Mouse (Mus musculus): Measurements from ENCODE around the gene Zxdc. TPM values are rescaled to one million over a fixed set of nuclear protein-coding genes. Genes with fewer than 3 reads are reported as not detected.

The Zxdc gene
- polyA plus RNA-seq, 1 experiment from 2014 or later: 8.4 TPM

DNA sequence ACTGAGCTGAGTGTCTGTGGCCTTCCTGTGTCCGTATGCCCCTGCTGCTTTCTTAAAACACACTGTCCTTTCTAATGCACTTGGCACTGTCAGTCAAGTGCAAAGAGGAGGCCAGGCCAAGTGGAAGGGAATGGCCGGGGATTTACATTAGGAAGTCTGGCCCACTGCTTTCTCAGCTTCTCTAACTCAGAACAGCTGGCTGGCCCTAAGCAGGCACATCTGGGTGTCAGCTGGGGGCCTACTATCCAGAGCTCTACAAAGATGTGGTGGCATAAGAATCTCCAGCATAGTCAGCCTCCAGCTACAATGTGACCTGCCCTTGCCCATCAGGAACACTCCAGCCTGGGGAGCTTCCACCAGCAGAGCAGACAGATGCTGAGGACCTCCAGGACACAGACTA is 19.3 kb upstream of the Zxdc start:
- DNase-seq (ENCODE audit: low spot score): peak; percentile 34
- no peak overlapping the region for H3K4me3 ChIP-seq
- no peaks in the 10 kb centered on the region for H3K27me3 ChIP-seq (ENCODE audit: insufficient read depth, poor library complexity, severe bottlenecking)
- no peaks in the 10 kb centered on the region; the same call in 1 of the 2 replicates for H3K4me1 ChIP-seq (replicated peaks)
- H3K36me3 ChIP-seq: no peaks in the 10 kb centered on the region
- 61% methylated on average over 2 of the region's 2 CpGs for WGBS
- H3K9me3 ChIP-seq: no peaks in the 10 kb centered on the region
- no peak overlapping the region for H3K27ac ChIP-seq

- H3K9me3 ChIP-seq: no peaks in the 10 kb centered on the region
- H3K27me3 ChIP-seq (ENCODE audit: insufficient read depth, poor library complexity, severe bottlenecking): no peaks in the 10 kb centered on the region
- DNase-seq (ENCODE audit: low spot score): no peak
- peaks cover 24% of the 10 kb centered on the region for H3K4me1 ChIP-seq (replicated peaks)
- H3K4me3 ChIP-seq: no peak overlapping the region
- no peaks in the 10 kb centered on the region for H3K36me3 ChIP-seq
- no peak overlapping the region for H3K27ac ChIP-seq
- WGBS: 74% methylated on average over 5 of the region's 5 CpGs
Observed at GRCm38 (mm10) chr6:90358142-90358541, 11.2 kb upstream of the Zxdc start.

- Histone ChIP-seq H3K27ac (peak overlapping the region; percentile 50; the same call in 1 of the 2 replicates), H3K9me3 (no peaks in the 10 kb centered on the region), H3K27me3 (ENCODE audit: insufficient read depth, poor library complexity, severe bottlenecking) (no peaks in the 10 kb centered on the region), H3K36me3 (no peaks in the 10 kb centered on the region), H3K4me3 (no peak overlapping the region), H3K4me1 (replicated peaks) (peaks cover 24% of the 10 kb centered on the region)
- no peak for DNase-seq (ENCODE audit: low spot score)
- WGBS: 60% methylated on average over 2 of the region's 2 CpGs
Observed at GRCm38 (mm10) chr6:90359445-90359844, 9.8 kb upstream of the Zxdc start.

DNA sequence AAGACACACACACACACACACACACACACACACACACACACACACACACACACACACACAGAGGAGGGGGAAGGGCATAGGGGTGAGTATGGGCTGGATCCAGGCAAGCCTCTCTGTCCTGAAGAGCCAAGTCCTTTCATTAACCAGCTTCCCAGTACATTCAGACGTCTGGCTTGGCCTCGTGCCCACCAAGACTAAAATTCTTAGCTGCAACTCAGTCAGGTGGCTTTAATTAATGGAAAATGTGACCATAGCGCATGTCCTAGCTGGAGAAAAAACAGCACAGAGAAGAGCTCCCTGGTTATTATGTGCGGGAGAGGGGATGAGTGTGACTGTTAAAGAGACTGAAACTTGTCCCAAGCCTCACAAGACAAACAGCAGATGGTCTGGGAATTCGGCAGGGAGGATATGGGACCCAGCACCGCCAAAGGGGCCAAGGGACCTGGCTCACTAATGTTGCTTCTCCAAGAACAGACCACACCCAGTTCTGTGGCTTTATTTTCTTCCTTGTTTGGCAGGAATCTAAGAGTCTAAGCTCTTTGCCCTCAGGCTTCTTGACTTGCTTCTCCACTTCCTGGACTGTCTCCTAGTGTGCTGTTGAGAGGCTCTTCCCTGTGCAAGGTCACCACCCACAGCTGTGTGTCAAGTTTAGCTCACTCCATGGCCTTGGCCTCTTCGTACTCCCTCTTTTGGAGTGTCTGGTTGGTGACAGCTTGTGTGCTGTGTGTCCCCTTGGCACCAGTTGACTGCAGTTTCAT is 9.1 kb upstream of the Zxdc start:
- no peaks in the 10 kb centered on the region for H3K36me3 ChIP-seq
- H3K4me1 ChIP-seq (replicated peaks): peaks cover 24% of the 10 kb centered on the region
- peak overlapping the region; percentile 50; the same call in 1 of the 2 replicates for H3K27ac ChIP-seq
- no peaks in the 10 kb centered on the region for H3K27me3 ChIP-seq (ENCODE audit: insufficient read depth, poor library complexity, severe bottlenecking)
- no peak overlapping the region for H3K4me3 ChIP-seq
- no peaks in the 10 kb centered on the region for H3K9me3 ChIP-seq
- WGBS: 62% methylated on average over 7 of the region's 7 CpGs
- DNase-seq (ENCODE audit: low spot score): peak; percentile 18

- 91% methylated on average over 6 of the region's 6 CpGs for WGBS
- H3K9me3 ChIP-seq: no peaks in the 10 kb centered on the region
- no peak overlapping the region for H3K27ac ChIP-seq
- no peaks in the 10 kb centered on the region for H3K27me3 ChIP-seq (ENCODE audit: insufficient read depth, poor library complexity, severe bottlenecking)
- no peak for DNase-seq (ENCODE audit: low spot score)
- peaks cover 24% of the 10 kb centered on the region for H3K4me1 ChIP-seq (replicated peaks)
- H3K36me3 ChIP-seq: no peaks in the 10 kb centered on the region
- H3K4me3 ChIP-seq: no peak overlapping the region
Observed at GRCm38 (mm10) chr6:90360922-90361614, 8.2 kb upstream of the Zxdc start.

DNA sequence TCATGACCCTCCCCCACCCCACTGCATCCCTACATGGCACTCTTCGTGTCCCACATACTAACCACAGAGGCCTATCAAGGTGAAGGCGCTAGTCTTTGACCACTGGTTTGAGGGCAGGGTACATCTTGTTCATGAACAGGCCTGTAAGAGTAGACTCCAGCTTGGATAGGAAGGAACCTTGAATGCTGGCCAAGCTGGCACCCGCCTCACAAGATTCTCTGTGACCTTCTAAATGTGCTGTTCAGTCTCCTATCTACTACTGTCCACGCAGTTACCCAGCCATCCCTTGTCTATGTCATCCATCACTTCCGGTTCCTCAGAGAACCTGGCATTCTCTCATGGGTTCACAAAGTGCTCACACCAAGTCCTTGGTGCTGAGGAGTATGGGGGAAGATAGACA is 6.0 kb upstream of the Zxdc start:
- no peak for DNase-seq (ENCODE audit: low spot score)
- no peak overlapping the region for H3K4me3 ChIP-seq

DNA sequence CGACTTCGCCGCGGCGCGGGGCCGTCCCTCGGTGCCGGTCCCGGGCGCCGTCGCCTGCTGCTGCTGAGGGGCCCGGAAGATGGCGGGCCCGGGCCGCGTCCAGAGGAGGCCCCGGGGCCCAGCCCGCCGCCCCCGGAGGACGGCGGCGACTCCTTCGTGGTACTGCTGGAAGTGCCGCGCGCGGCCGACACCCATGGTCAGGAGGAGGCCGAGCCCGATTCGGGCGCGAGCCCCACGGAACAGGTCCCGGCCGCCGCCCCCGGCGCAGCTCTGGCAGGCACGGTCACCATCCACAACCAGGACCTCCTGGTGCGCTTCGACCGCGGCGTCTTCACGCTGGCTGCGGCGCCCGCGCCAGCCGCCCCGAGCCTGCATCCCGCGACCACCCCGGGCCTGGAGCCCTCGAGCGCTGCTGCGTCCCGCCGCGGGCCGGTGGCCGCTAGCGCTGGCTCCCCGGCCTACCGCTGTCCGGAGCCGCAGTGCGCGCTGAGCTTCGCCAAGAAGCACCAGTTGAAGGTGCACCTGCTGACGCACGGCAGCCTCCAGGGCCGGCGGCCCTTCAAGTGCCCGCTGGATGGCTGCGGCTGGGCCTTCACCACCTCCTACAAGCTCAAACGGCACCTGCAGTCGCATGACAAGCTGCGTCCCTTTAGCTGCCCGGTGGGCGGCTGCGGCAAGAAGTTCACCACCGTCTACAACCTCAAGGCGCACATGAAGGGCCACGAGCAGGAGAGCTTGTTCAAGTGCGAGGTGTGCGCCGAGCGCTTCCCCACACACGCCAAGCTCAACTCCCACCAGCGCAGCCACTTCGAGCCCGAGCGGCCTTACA is 647 bp downstream of the Zxdc start:
- Histone ChIP-seq H3K36me3 (peaks cover 29% of the 10 kb centered on the region), H3K9me3 (no peaks in the 10 kb centered on the region), H3K4me3 (peak overlapping the region; percentile 97), H3K27ac (peak overlapping the region; percentile 91), H3K27me3 (ENCODE audit: insufficient read depth, poor library complexity, severe bottlenecking) (no peaks in the 10 kb centered on the region), H3K4me1 (replicated peaks) (peaks cover 34% of the 10 kb centered on the region)
- DNase-seq (ENCODE audit: low spot score): peak; percentile 58
- WGBS: under 1% methylated on average over 98 of the region's 98 CpGs

More for the DNA sequence above, 6.0 kb upstream of the Zxdc start:
- no peak overlapping the region for H3K27ac ChIP-seq
- no peaks in the 10 kb centered on the region for H3K36me3 ChIP-seq
- WGBS: 80% methylated on average over 5 of the region's 5 CpGs
- H3K9me3 ChIP-seq: no peaks in the 10 kb centered on the region
- peaks cover 24% of the 10 kb centered on the region for H3K4me1 ChIP-seq (replicated peaks)
- no peaks in the 10 kb centered on the region for H3K27me3 ChIP-seq (ENCODE audit: insufficient read depth, poor library complexity, severe bottlenecking)

- Histone ChIP-seq H3K27ac (no peak overlapping the region), H3K4me3 (no peak overlapping the region), H3K9me3 (no peaks in the 10 kb centered on the region), H3K27me3 (ENCODE audit: insufficient read depth, poor library complexity, severe bottlenecking) (no peaks in the 10 kb centered on the region), H3K36me3 (peaks cover 74% of the 10 kb centered on the region), H3K4me1 (replicated peaks) (peaks cover 28% of the 10 kb centered on the region)
- WGBS: 96% methylated on average over 4 of the region's 4 CpGs
- DNase-seq (ENCODE audit: low spot score): no peak
Observed at GRCm38 (mm10) chr6:90374647-90375046, 5.4 kb downstream of the Zxdc start.

DNA sequence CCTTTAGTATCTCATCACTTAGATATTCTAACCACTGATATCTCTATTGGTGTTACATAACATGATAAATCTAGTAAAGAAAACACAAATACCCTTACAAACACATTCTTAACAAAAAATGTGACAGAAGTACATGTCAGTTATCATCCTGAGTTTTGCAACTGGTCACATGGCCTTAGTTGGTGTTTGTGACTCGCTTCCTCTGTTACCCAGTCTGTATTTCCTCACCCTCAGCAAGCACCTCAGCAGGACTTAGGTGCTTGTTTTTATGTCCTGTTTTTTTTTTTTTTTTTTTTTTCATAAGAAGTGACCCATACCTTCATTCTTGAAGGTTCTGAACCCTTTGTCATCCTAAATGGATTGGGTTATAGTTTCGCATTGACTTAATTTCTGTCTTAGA is 8.4 kb downstream of the Zxdc start:
- H3K4me1 ChIP-seq (replicated peaks): no peaks in the 10 kb centered on the region
- no peak overlapping the region for H3K4me3 ChIP-seq
- WGBS: 96% methylated on average over 2 of the region's 2 CpGs
- H3K27me3 ChIP-seq (ENCODE audit: insufficient read depth, poor library complexity, severe bottlenecking): no peaks in the 10 kb centered on the region
- H3K9me3 ChIP-seq: no peaks in the 10 kb centered on the region
- H3K36me3 ChIP-seq: peaks cover 98% of the 10 kb centered on the region
- no peak for DNase-seq (ENCODE audit: low spot score)
- no peak overlapping the region for H3K27ac ChIP-seq

DNA sequence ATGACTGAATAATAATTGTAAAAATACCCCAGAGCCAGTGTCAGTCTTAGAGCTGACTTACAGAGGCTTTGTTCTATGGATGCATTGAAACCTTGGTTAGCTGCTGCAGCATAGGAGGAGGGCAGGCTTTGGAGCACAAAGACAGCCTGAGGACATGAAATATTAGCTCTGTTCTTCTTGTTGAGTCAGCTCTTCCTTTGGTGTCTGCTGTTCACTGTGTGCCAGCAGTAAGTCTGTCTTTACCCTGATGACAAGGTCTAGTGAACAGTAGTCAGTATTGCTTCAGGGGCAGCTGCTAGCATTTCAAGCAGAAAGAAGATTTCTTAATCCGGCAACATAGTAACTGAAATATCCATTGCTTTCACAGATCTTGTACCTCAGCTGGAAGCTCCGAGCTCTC is 12.2 kb downstream of the Zxdc start:
- WGBS: 95% methylated on average over 2 of the region's 2 CpGs
- Histone ChIP-seq H3K4me1 (replicated peaks) (no peaks in the 10 kb centered on the region), H3K27me3 (ENCODE audit: insufficient read depth, poor library complexity, severe bottlenecking) (no peaks in the 10 kb centered on the region), H3K4me3 (no peak overlapping the region), H3K36me3 (peaks cover 98% of the 10 kb centered on the region), H3K27ac (no peak overlapping the region), H3K9me3 (no peaks in the 10 kb centered on the region)
- DNase-seq (ENCODE audit: low spot score): no peak

- H3K36me3 ChIP-seq: peaks cover 69% of the 10 kb centered on the region
- no peaks in the 10 kb centered on the region for H3K4me1 ChIP-seq (replicated peaks)
- no peaks in the 10 kb centered on the region for H3K27me3 ChIP-seq (ENCODE audit: insufficient read depth, poor library complexity, severe bottlenecking)
- whole genome bisulfite sequencing: 84% methylated on average over 4 of the region's 4 CpGs
- H3K9me3 ChIP-seq: no peaks in the 10 kb centered on the region
- H3K27ac ChIP-seq: no peak overlapping the region
- no peak for DNase-seq (ENCODE audit: low spot score)
- H3K4me3 ChIP-seq: no peak overlapping the region
Observed at GRCm38 (mm10) chr6:90390629-90391028, 21.3 kb downstream of the Zxdc start.

DNA sequence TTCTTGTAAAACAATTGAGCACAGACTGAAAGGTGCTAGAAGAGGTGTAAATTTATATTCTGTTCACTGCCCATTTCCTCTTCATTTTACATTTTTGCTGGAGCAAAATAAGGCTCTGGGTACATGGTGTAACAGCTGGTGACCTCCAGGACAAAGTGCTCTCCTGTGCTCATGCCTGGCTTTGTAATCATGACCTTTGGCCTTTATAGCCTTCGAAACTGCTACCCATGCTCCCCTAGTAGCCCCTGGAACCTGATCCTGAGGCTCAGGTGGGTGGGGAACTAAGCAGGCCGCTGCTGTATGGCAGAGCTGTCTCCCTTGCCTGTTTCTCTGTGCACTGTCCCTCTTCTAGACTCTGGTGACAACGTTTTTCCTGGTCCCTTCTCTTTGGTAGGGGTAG is 24.7 kb downstream of the Zxdc start:
- no peaks in the 10 kb centered on the region for H3K9me3 ChIP-seq
- no peaks in the 10 kb centered on the region; the same call in 1 of the 2 replicates for H3K27me3 ChIP-seq (ENCODE audit: insufficient read depth, poor library complexity, severe bottlenecking)
- peaks cover 46% of the 10 kb centered on the region for H3K36me3 ChIP-seq
- H3K27ac ChIP-seq: no peak overlapping the region
- 58% methylated on average over 3 of the region's 3 CpGs for WGBS
- H3K4me3 ChIP-seq: no peak overlapping the region
- H3K4me1 ChIP-seq (replicated peaks): no peaks in the 10 kb centered on the region
- DNase-seq (ENCODE audit: low spot score): no peak

GRCm38 (mm10) chr6:90395751-90396150 is 26.5 kb downstream of the Zxdc start:
- no peak overlapping the region for H3K4me3 ChIP-seq
- 88% methylated on average over 2 of the region's 2 CpGs for WGBS
- peaks cover 46% of the 10 kb centered on the region for H3K36me3 ChIP-seq
- no peak for DNase-seq (ENCODE audit: low spot score)
- H3K27me3 ChIP-seq (ENCODE audit: insufficient read depth, poor library complexity, severe bottlenecking): no peaks in the 10 kb centered on the region; the same call in 1 of the 2 replicates
- H3K27ac ChIP-seq: no peak overlapping the region
- H3K9me3 ChIP-seq: no peaks in the 10 kb centered on the region
- H3K4me1 ChIP-seq (replicated peaks): no peaks in the 10 kb centered on the region
